Mouse (Mus musculus) liver, adult 2 months (tissue): ENCODE measurements around the gene Gm20388. TPM values are rescaled to one million over a fixed set of nuclear protein-coding genes. Genes with fewer than 3 reads are reported as not detected.

Experiments
- DNase-seq: peaks from one replicate; pipeline ENCODE4 v3.0.0-alpha.2; 2011; ENCODE audit warnings: low read depth, low spot score; ENCODE audit errors: extremely low read depth
- H3K27ac ChIP-seq: fragments of 200-500 bp; replicated peaks from 2 replicates; pipeline ENCODE4 v1.5.1; 2012; ENCODE audit warnings: low read depth, mild to moderate bottlenecking, control low read depth, inconsistent platforms, low read length; ENCODE audit not compliant: insufficient read depth
- H3K27me3 ChIP-seq: fragments of 200-500 bp; 2 replicates; pipeline ENCODE4 v1.6.1; 2012; ENCODE audit warnings: mild to moderate bottlenecking, moderate library complexity, low read length, inconsistent platforms; ENCODE audit not compliant: control insufficient read depth, insufficient read depth
- H3K36me3 ChIP-seq: fragments of 200-500 bp; 2 replicates; pipeline ENCODE4 v1.6.1; 2012; ENCODE audit warnings: low read length, inconsistent platforms; ENCODE audit not compliant: control insufficient read depth, insufficient read depth
- H3K4me1 ChIP-seq: fragments of 200-500 bp; 2 replicates; pipeline ENCODE4 v1.6.1; 2011; ENCODE audit warnings: low read length; ENCODE audit not compliant: control insufficient read depth, insufficient read depth
- H3K4me3 ChIP-seq: fragments of 200-500 bp; 2 replicates; pipeline ENCODE4 v1.5.1; 2011; ENCODE audit warnings: low read depth, mild to moderate bottlenecking, control low read depth, low read length, moderate library complexity; ENCODE audit not compliant: insufficient read depth
- H3K79me2 ChIP-seq: fragments of 200-500 bp; 2 replicates; pipeline ENCODE4 v1.6.1; 2012; ENCODE audit warnings: inconsistent platforms, mild to moderate bottlenecking, low read length, moderate library complexity; ENCODE audit not compliant: control insufficient read depth, insufficient read depth
- H3K9ac ChIP-seq: fragments of 200-500 bp; 2 replicates; pipeline ENCODE4 v1.6.1; 2012; ENCODE audit warnings: low read depth, mild to moderate bottlenecking, control low read depth, inconsistent platforms, low read length
- CTCF ChIP-seq: fragments of 200-500 bp; IDR thresholded peaks from 2 replicates; pipeline ENCODE4 v1.5.1; 2011; ENCODE audit warnings: low read depth, low read length, control low read depth
- POLR2A ChIP-seq: fragments of 200-500 bp; IDR thresholded peaks from 2 replicates; pipeline ENCODE4 v1.6.1; 2011; ENCODE audit warnings: low read length, control low read depth; ENCODE audit not compliant: insufficient read depth; ENCODE audit errors: extremely low read depth
- WGBS: fragments of 180-500 bp; shearing (Covaris S2); methylation state at CpG from one replicate; pipeline ENCODE4 v1.1.7; 2018; 5-methylcytosine and 5-hydroxymethylcytosine counted together
- polyA plus RNA-seq: library from polyadenylated mRNA; depleted of rRNA; stranded (reverse); fragments of >200 nt; gene quantifications from 2 replicates; pipeline ENCODE4 v1.2.3, GENCODE M21; 2012
- total RNA-seq: library from RNA; depleted of rRNA; stranded (reverse); fragments of >200 nt; gene quantifications from 2 replicates; pipeline ENCODE4 v1.2.3, GENCODE M21; 2014

Gene Gm20388
- total and polyA plus RNA-seq, 2 experiments = 6.4 to 19.9 TPM

GRCm38 (mm10) chr8:121828376-121829023, 1917.9 kb downstream of the Gm20388 start:
- DNase-seq = no peak
- H3K27ac ChIP-seq = no peak overlapping the region
- H3K4me1 ChIP-seq = peaks cover 5% of the 10 kb centered on the region
- WGBS = 24% methylated on average over 10 of the region's 10 CpGs
- no peaks in the 10 kb centered on the region for H3K27me3 ChIP-seq
- peaks cover 19% of the 10 kb centered on the region; the same call in 1 of the 2 replicates for H3K79me2 ChIP-seq
- TF ChIP-seq CTCF = no peak
- H3K4me3 ChIP-seq = peak overlapping the region; percentile 74
- no peaks in the 10 kb centered on the region for H3K36me3 ChIP-seq
- H3K9ac ChIP-seq = peak overlapping the region; percentile 62

- no peak for TF ChIP-seq POLR2A
- peaks cover 5% of the 10 kb centered on the region for H3K4me1 ChIP-seq
- H3K36me3 ChIP-seq = no peaks in the 10 kb centered on the region
- peak within 1 kb of the TSS; percentile 62 for H3K9ac ChIP-seq
- no peak within 1 kb of the TSS for H3K27ac ChIP-seq
- under 1% methylated on average over 67 of the region's 68 CpGs for WGBS
- peak; percentile 73 for DNase-seq
- H3K4me3 ChIP-seq = peak within 1 kb of the TSS; percentile 74
- H3K79me2 ChIP-seq = peaks cover 19% of the 10 kb centered on the region; the same call in 1 of the 2 replicates
- no peaks in the 10 kb centered on the region for H3K27me3 ChIP-seq
These were observed 1918.6 kb downstream of the Gm20388 start, which contains the start of gene Klhdc4 for GRCm38 (mm10) chr8:121829048-121829776. TSS of gene Klhdc4 (minus strand) at chr8:121829569.

- H3K4me1 ChIP-seq = peaks cover 5% of the 10 kb centered on the region
- peaks cover 18% of the 10 kb centered on the region; the same call in 1 of the 2 replicates for H3K79me2 ChIP-seq
- H3K9ac ChIP-seq = peak overlapping the region; percentile 57
- no peak overlapping the region for H3K27ac ChIP-seq
- H3K4me3 ChIP-seq = peak overlapping the region; percentile 74
- no peak for DNase-seq
- TF ChIP-seq POLR2A (no peak), CTCF (no peak)
- WGBS = 16% methylated on average over 18 of the region's 18 CpGs
- no peaks in the 10 kb centered on the region for H3K36me3 ChIP-seq
- H3K27me3 ChIP-seq = no peaks in the 10 kb centered on the region
These were observed 1919.2 kb downstream of the Gm20388 start for GRCm38 (mm10) chr8:121829777-121830362.

- Histone ChIP-seq H3K36me3 (no peaks in the 10 kb centered on the region), H3K9ac (no peak overlapping the region), H3K27me3 (no peaks in the 10 kb centered on the region), H3K79me2 (peaks cover 17% of the 10 kb centered on the region; the same call in 1 of the 2 replicates), H3K4me3 (no peak overlapping the region), H3K4me1 (peaks cover 5% of the 10 kb centered on the region), H3K27ac (no peak overlapping the region)
- no peak for DNase-seq
- 77% methylated on average over 2 of the region's 2 CpGs for WGBS
- TF ChIP-seq POLR2A (no peak), CTCF (no peak)
These were observed 1921.4 kb downstream of the Gm20388 start for GRCm38 (mm10) chr8:121832061-121832460.

- Histone ChIP-seq H3K27me3 (no peaks in the 10 kb centered on the region), H3K4me3 (no peak overlapping the region), H3K9ac (no peak overlapping the region), H3K36me3 (no peaks in the 10 kb centered on the region), H3K4me1 (peaks cover 5% of the 10 kb centered on the region), H3K27ac (no peak overlapping the region), H3K79me2 (peaks cover 16% of the 10 kb centered on the region; the same call in 1 of the 2 replicates)
- DNase-seq = peak; percentile 57
- 11% methylated on average over 6 of the region's 6 CpGs for WGBS
- TF ChIP-seq POLR2A = no peak
- 0 out of 2 replicates have a peak, but pooled peaks have one; percentile 17 for TF ChIP-seq CTCF
These were observed 1921.9 kb downstream of the Gm20388 start for GRCm38 (mm10) chr8:121832503-121832902.

GRCm38 (mm10) chr8:121841242-121841641, 1930.6 kb downstream of the Gm20388 start:
- no peaks in the 10 kb centered on the region for H3K36me3 ChIP-seq
- WGBS = 48% methylated on average over 8 of the region's 8 CpGs
- H3K4me1 ChIP-seq = no peaks in the 10 kb centered on the region
- H3K79me2 ChIP-seq = no peaks in the 10 kb centered on the region
- H3K27ac ChIP-seq = no peak overlapping the region
- H3K4me3 ChIP-seq = no peak overlapping the region
- no peak for TF ChIP-seq POLR2A
- TF ChIP-seq CTCF = peak; percentile 57
- DNase-seq = no peak
- H3K9ac ChIP-seq = no peak overlapping the region
- no peaks in the 10 kb centered on the region for H3K27me3 ChIP-seq
